Mouse (Mus musculus) thymus, adult 2 months (tissue): ENCODE data around the gene Riox2.

Source experiments
- CTCF ChIP-seq: fragments of 200-500 bp; IDR thresholded peaks from 2 replicates; pipeline ENCODE4 v1.5.1; 2012; ENCODE audit warnings: mild to moderate bottlenecking, control low read depth, low read length, moderate library complexity, borderline replicate concordance; ENCODE audit not compliant: control insufficient read depth, poor library complexity, insufficient read depth; ENCODE audit errors: extremely low read depth
- POLR2A ChIP-seq: fragments of 200-500 bp; IDR thresholded peaks from 2 replicates; pipeline ENCODE4 v1.6.1; 2012; ENCODE audit warnings: mild to moderate bottlenecking, low read length, control low read depth, moderate library complexity; ENCODE audit not compliant: control insufficient read depth, poor library complexity, insufficient read depth; ENCODE audit errors: extremely low read depth

DNA sequence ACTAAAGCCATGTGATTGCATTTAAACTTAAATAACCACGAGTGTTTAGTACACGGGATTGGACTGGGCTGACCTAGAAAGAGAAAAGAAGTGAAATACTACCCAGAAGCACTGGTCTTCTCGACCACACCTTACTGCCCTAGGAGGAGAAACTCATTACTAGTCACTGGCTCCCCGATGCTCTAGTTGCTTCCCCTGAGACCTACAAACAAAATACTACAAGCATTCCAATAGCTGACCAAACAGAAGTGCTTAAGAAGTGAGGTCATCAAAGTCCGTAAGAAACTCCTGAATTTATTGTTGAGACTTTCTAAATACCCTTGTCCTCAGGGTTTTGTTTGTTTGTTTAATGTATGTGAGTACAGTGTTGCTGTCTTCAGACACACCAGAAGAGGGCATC, 38.3 kb downstream of the Riox2 start:
- no peak for TF ChIP-seq CTCF
- no peak for TF ChIP-seq POLR2A
